Mouse (Mus musculus) kidney, embryonic 14.5 days (tissue): Measurements from ENCODE around the gene Stk38. TPM values are rescaled to one million over a fixed set of nuclear protein-coding genes. Genes with fewer than 3 reads are reported as not detected.
"Not testable (repeated sequence)": the region's sequence is repeated elsewhere in the genome, so short reads cannot be mapped to it uniquely, and the experiment has no call there.

ENCODE experiments used
- ATAC-seq: fragments of 200-750 bp; cut with Nextera tagmentation; 2 replicates; pipeline ENCODE4 v1.8.0; 2017; ENCODE audit warnings: moderate number of reproducible peaks, mild to moderate bottlenecking, moderate TSS enrichment, moderate library complexity; ENCODE audit not compliant: low FRiP score, low TSS enrichment
- H3K27ac ChIP-seq: fragments of 300-500 bp; sonication (generic); 2 replicates; pipeline ENCODE4 v1.5.1; 2014; ENCODE audit warnings: low read depth, mild to moderate bottlenecking, low read length, moderate library complexity, mixed read lengths
- H3K27me3 ChIP-seq: fragments of 300-500 bp; sonication (generic); 2 replicates; pipeline ENCODE4 v1.6.1; 2014; ENCODE audit warnings: mild to moderate bottlenecking, low read length; ENCODE audit not compliant: control insufficient read depth, insufficient read depth
- H3K36me3 ChIP-seq: fragments of 300-500 bp; sonication (generic); 2 replicates; pipeline ENCODE4 v1.6.1; 2014; ENCODE audit warnings: low read length, mixed read lengths; ENCODE audit not compliant: control insufficient read depth, insufficient read depth
- H3K4me1 ChIP-seq: fragments of 300-500 bp; sonication (generic); 2 replicates; pipeline ENCODE4 v1.6.1; 2014; ENCODE audit warnings: low read length, mixed read lengths; ENCODE audit not compliant: control insufficient read depth, insufficient read depth
- H3K4me2 ChIP-seq: fragments of 300-500 bp; sonication (generic); replicated peaks from 2 replicates; pipeline ENCODE4 v1.6.1; 2014; ENCODE audit warnings: low read depth, mild to moderate bottlenecking, low read length
- H3K4me3 ChIP-seq: fragments of 300-500 bp; sonication (generic); 2 replicates; pipeline ENCODE4 v1.5.1; 2014; ENCODE audit warnings: mild to moderate bottlenecking, low read length
- H3K9ac ChIP-seq: fragments of 300-500 bp; sonication (generic); 2 replicates; pipeline ENCODE4 v1.6.1; 2014; ENCODE audit warnings: low read depth, mild to moderate bottlenecking, low read length, moderate library complexity
- H3K9me3 ChIP-seq: fragments of 300-500 bp; sonication (generic); 2 replicates; pipeline ENCODE4 v1.6.1; 2016; ENCODE audit warnings: low read length; ENCODE audit not compliant: control insufficient read depth
- WGBS: fragments of 180-500 bp; shearing (Covaris S2); extraction: QIAGEN DNeasy Blood & Tissue Kit; methylation state at CpG from one replicate; pipeline ENCODE4 v1.1.7; 2014; 5-methylcytosine and 5-hydroxymethylcytosine counted together
- polyA plus RNA-seq: library from polyadenylated mRNA; unstranded; fragments of >200 nt; fragmentation: Nextera tagmentation; extraction: Ambion mirVana; gene quantifications from 2 replicates; pipeline ENCODE4 v1.2.1, GENCODE M21; 2014

Stk38 gene
- polyA plus RNA-seq, 1 experiment from 2014 or later, result 101 TPM

- H3K4me3 ChIP-seq, result no peak overlapping the region
- no peaks in the 10 kb centered on the region for H3K27me3 ChIP-seq
- peaks cover 3% of the 10 kb centered on the region for H3K4me1 ChIP-seq
- 92% methylated on average over 3 of the region's 3 CpGs for WGBS
- H3K4me2 ChIP-seq, result no peak overlapping the region
- no peaks in the 10 kb centered on the region for H3K9me3 ChIP-seq
- H3K9ac ChIP-seq, result no peak overlapping the region
- H3K27ac ChIP-seq, result no peak overlapping the region
- ATAC-seq, result no peak
- H3K36me3 ChIP-seq, result peaks cover 10% of the 10 kb centered on the region
These were observed 2.8 kb downstream of the Stk38 start for GRCm38 (mm10) chr17:29005002-29005401.

DNA sequence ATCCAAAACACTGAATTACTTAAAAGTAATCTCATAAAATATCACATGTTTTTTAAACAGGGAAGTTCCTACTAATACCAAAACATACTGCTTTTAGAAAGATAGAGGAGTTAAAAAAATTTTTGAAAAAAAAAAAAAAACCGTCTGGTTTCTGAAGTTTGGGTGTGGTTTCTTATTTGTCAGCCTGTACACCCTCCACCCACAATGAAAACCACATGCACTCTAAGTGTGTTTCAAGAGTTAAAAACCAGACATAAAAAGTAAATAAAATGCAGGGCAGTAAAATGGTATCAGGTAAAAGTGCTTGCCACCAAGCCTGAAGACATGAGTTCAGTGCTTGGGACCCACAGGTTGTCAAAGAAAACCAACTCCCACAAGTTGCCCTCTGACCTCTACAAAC is 4.1 kb downstream of the Stk38 start:
- 78% methylated on average over 1 of the region's 1 CpGs for WGBS

DNA sequence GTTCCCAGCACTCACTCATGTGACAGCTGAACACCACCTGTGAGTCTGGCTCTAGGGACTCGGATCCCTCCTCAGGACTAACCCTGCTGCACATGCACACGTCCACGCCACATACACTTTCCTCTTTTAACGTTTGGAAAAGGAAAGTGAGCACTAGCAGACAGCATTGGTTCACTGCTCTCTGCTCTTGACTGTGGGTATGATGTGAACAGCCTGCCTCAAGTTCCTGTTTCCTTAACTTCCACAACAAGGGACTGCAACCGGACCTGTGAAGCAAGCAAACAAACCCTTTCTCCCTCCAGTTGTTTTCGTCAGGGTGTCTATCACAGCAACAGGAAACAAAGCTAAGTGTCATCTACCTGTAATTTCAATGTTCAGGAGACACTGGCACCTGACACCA is 7.3 kb downstream of the Stk38 start:
- WGBS, result 89% methylated on average over 6 of the region's 6 CpGs
- Histone ChIP-seq H3K27me3 (no peaks in the 10 kb centered on the region), H3K36me3 (peaks cover 43% of the 10 kb centered on the region), H3K4me2 (no peak overlapping the region), H3K4me3 (no peak overlapping the region), H3K4me1 (no peaks in the 10 kb centered on the region; the same call in 1 of the 2 replicates), H3K27ac (no peak overlapping the region), H3K9ac (no peak overlapping the region), H3K9me3 (no peaks in the 10 kb centered on the region)
- ATAC-seq, result no peak

More for the DNA sequence above, 4.1 kb downstream of the Stk38 start:
- H3K9me3 ChIP-seq, result no peaks in the 10 kb centered on the region
- no peak for ATAC-seq
- peaks cover 22% of the 10 kb centered on the region for H3K36me3 ChIP-seq
- H3K27me3 ChIP-seq, result no peaks in the 10 kb centered on the region
- H3K4me3 ChIP-seq, result no peak overlapping the region
- H3K4me2 ChIP-seq, result no peak overlapping the region
- H3K27ac ChIP-seq, result no peak overlapping the region
- H3K4me1 ChIP-seq, result peaks cover 3% of the 10 kb centered on the region
- H3K9ac ChIP-seq, result no peak overlapping the region

DNA sequence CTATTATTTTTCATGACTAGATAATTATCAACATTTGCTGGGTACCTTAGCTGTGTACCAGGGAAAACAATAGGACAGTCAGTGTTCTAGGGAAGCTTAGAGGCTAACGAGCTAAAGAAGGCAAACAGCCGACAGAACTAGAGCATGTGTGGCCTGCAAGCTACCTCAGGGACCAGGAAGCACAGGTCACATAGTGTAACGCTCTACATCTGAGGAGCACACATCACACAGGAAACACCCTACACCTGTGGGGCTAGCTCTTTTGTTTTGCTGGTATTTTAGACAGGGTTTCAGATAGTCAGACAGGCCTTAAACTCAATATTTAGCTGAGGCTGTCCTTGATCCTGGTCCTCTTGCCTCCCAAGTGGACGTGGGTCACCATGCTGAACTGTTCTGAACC is 13.2 kb downstream of the Stk38 start:
- Histone ChIP-seq H3K4me3 (no peak overlapping the region), H3K9me3 (no peaks in the 10 kb centered on the region), H3K4me1 (no peaks in the 10 kb centered on the region), H3K9ac (no peak overlapping the region), H3K27me3 (no peaks in the 10 kb centered on the region), H3K36me3 (peaks cover 54% of the 10 kb centered on the region), H3K27ac (no peak overlapping the region), H3K4me2 (no peak overlapping the region)
- 90% methylated on average over 4 of the region's 4 CpGs for WGBS
- ATAC-seq, result no peak

DNA sequence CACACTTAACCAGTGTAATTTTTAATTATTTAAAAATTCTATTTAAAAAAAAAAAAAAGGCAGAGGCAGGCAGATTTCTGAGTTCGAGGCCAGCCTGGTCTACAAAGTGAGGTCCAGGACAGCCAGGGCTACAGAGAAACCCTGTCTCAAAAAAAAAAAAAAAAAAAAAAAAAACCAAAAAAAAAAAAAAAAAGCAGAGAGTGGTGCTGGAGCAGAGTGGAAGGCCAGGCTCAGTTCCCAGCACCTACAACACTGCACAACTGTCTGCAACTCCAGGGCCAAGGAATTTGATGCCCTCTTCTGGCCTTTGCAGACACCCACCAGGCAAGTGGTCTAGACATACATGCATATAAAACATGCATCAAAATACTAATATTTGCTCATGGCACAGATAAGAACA is 14.8 kb downstream of the Stk38 start:
- H3K4me1 ChIP-seq, H3K27me3 ChIP-seq, H3K27ac ChIP-seq, H3K4me3 ChIP-seq, H3K9me3 ChIP-seq, H3K4me2 ChIP-seq, H3K9ac ChIP-seq, ATAC-seq: not testable (repeated sequence)
- 94% methylated on average over 1 of the region's 1 CpGs for WGBS
- peaks cover 48% of the 10 kb centered on the region for H3K36me3 ChIP-seq

GRCm38 (mm10) chr17:28992105-28992504 is 15.7 kb downstream of the Stk38 start:
- no peak overlapping the region for H3K27ac ChIP-seq
- no peaks in the 10 kb centered on the region for H3K9me3 ChIP-seq
- no peak overlapping the region for H3K9ac ChIP-seq
- H3K27me3 ChIP-seq, result no peaks in the 10 kb centered on the region
- H3K4me1 ChIP-seq, result no peaks in the 10 kb centered on the region
- WGBS, result 58% methylated on average over 7 of the region's 7 CpGs
- no peak overlapping the region for H3K4me2 ChIP-seq
- H3K4me3 ChIP-seq, result no peak overlapping the region
- no peak for ATAC-seq
- H3K36me3 ChIP-seq, result peaks cover 50% of the 10 kb centered on the region

DNA sequence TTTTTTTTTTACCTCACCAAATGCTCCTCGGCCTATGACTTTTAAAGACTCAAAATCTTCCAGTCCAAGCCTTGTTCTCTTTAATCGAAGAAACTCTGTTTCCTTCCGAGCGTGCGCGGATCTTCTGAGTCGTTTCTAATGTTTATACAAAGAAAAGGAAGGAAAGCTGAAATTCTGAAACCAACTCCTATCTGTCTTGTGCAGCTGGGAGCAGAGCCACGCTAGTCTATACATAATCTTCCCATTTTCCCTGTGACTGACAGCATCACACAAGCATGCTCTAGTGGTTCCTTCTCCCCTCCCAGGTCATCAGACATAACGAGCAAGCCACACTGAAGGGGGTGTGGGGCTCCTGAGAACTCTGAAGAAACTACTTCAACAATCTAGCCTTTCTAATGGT is 16.5 kb downstream of the Stk38 start:
- Histone ChIP-seq H3K4me2 (no peak overlapping the region), H3K27me3 (no peaks in the 10 kb centered on the region), H3K9me3 (no peaks in the 10 kb centered on the region), H3K36me3 (peaks cover 52% of the 10 kb centered on the region), H3K9ac (no peak overlapping the region), H3K27ac (no peak overlapping the region), H3K4me3 (no peak overlapping the region), H3K4me1 (no peaks in the 10 kb centered on the region)
- WGBS, result 85% methylated on average over 9 of the region's 9 CpGs
- no peak for ATAC-seq

- Histone ChIP-seq H3K9me3 (no peaks in the 10 kb centered on the region), H3K4me1 (no peaks in the 10 kb centered on the region), H3K9ac (no peak overlapping the region), H3K4me2 (no peak overlapping the region), H3K4me3 (no peak overlapping the region), H3K27me3 (no peaks in the 10 kb centered on the region), H3K36me3 (peaks cover 54% of the 10 kb centered on the region), H3K27ac (no peak overlapping the region)
- 83% methylated on average over 4 of the region's 4 CpGs for WGBS
- ATAC-seq, result no peak
These were observed 17.7 kb downstream of the Stk38 start for GRCm38 (mm10) chr17:28990060-28990459.

DNA sequence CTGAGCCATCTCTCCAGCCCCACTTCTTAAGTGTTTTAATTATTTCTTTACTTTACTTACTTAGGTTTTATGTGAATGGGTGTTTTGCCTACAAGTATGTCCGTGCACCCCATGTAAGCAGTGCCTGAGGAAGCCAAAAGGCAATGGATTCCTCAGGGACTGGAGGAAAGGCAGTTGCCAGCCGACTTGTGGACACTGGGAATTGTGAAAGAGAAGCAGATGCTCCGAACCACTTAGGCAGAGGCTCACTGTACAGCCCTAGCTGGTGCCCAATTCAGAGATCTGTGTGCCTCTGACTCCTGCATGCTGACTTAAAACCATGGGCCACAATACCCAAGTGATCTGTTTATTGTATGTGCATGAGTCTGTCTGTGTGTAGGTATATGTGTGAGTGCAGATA is 18.8 kb downstream of the Stk38 start:
- WGBS, result 87% methylated on average over 3 of the region's 3 CpGs
- Histone ChIP-seq H3K4me2 (no peak overlapping the region), H3K4me3 (no peak overlapping the region), H3K9ac (no peak overlapping the region), H3K4me1 (no peaks in the 10 kb centered on the region), H3K27ac (no peak overlapping the region), H3K36me3 (peaks cover 60% of the 10 kb centered on the region), H3K9me3 (no peaks in the 10 kb centered on the region), H3K27me3 (no peaks in the 10 kb centered on the region)
- no peak for ATAC-seq

DNA sequence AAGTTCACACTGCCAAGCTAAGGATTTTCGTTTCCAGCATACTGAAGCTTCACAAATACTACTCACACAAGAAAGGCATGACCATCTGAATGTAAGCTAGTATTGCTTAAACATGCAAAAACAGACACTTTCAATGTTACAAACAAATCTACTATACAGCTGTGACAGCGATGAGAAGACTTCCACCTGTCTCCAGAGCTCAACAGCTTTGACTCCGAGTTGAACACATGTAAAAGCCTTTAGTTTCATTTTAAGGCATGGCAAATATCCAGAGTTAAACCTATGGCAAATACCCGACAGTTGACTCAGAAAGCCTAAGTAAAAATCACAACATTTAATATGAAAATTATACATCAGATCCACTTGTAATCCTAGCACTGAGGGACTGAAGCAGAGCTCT is 19.5 kb downstream of the Stk38 start:
- Histone ChIP-seq H3K36me3 (peaks cover 67% of the 10 kb centered on the region), H3K27me3 (no peaks in the 10 kb centered on the region), H3K4me2 (no peak overlapping the region), H3K9ac (no peak overlapping the region), H3K4me1 (no peaks in the 10 kb centered on the region), H3K4me3 (no peak overlapping the region), H3K9me3 (no peaks in the 10 kb centered on the region), H3K27ac (no peak overlapping the region)
- WGBS, result 90% methylated on average over 4 of the region's 4 CpGs
- ATAC-seq, result no peak
